Mouse (Mus musculus) lung, postnatal 0 days (tissue): ENCODE data around the gene March9. TPM values are rescaled to one million over a fixed set of nuclear protein-coding genes. Genes with fewer than 3 reads are reported as not detected.

Experiments
- ATAC-seq: fragments of 200-750 bp; cut with Nextera tagmentation; 2 replicates; pipeline ENCODE4 v1.8.0; 2017; ENCODE audit warnings: moderate library complexity
- DNase-seq: peaks from one replicate; pipeline ENCODE4 v3.0.0-alpha.2; 2016; ENCODE audit warnings: low spot score
- H3K27ac ChIP-seq: fragments of 300-500 bp; sonication (generic); 2 replicates; pipeline ENCODE4 v1.5.1; 2014; ENCODE audit warnings: antibody characterized with exemption, mild to moderate bottlenecking, low read length, mixed read lengths
- H3K27me3 ChIP-seq: fragments of 300-500 bp; sonication (generic); replicated peaks from 2 replicates; pipeline ENCODE4 v1.6.1; 2014; ENCODE audit warnings: low read length, mixed read lengths; ENCODE audit not compliant: insufficient read depth
- H3K36me3 ChIP-seq: fragments of 300-500 bp; sonication (generic); 2 replicates; pipeline ENCODE4 v1.6.1; 2014; ENCODE audit warnings: low read length, mixed read lengths; ENCODE audit not compliant: insufficient read depth
- H3K4me1 ChIP-seq: fragments of 300-500 bp; sonication (generic); 2 replicates; pipeline ENCODE4 v1.6.1; 2014; ENCODE audit warnings: antibody characterized with exemption, low read depth, low read length, mixed read lengths; ENCODE audit not compliant: insufficient read depth
- H3K4me2 ChIP-seq: fragments of 300-500 bp; sonication (generic); replicated peaks from 2 replicates; pipeline ENCODE4 v1.6.1; 2014; ENCODE audit warnings: low read depth, mild to moderate bottlenecking, low read length, moderate library complexity, mixed read lengths
- H3K4me3 ChIP-seq: fragments of 300-500 bp; sonication (generic); 2 replicates; pipeline ENCODE4 v1.5.1; 2014; ENCODE audit warnings: low read depth, low read length
- H3K9ac ChIP-seq: fragments of 300-500 bp; sonication (generic); replicated peaks from 2 replicates; pipeline ENCODE4 v1.6.1; 2014; ENCODE audit warnings: low read depth, mild to moderate bottlenecking
- H3K9me3 ChIP-seq: fragments of 300-500 bp; sonication (generic); 2 replicates; pipeline ENCODE4 v1.6.1; 2016; ENCODE audit warnings: low read length, mixed read lengths
- CTCF ChIP-seq: IDR thresholded peaks from 2 replicates; pipeline ENCODE4 v1.5.1; 2016; ENCODE audit warnings: antibody characterized with exemption, mild to moderate bottlenecking
- EP300 ChIP-seq: IDR thresholded peaks from 2 replicates; pipeline ENCODE4 v1.6.1; 2016; ENCODE audit warnings: antibody characterized with exemption, mild to moderate bottlenecking, control low read depth
- WGBS: fragments of 180-500 bp; shearing (Covaris S2); extraction: QIAGEN DNeasy Blood & Tissue Kit; methylation state at CpG from one replicate; pipeline ENCODE4 v1.1.7; 2014; 5-methylcytosine and 5-hydroxymethylcytosine counted together
- polyA plus RNA-seq: library from polyadenylated mRNA; unstranded; fragments of >200 nt; fragmentation: Nextera tagmentation; extraction: Ambion mirVana; gene quantifications from 2 replicates; pipeline ENCODE4 v1.2.1, GENCODE M21; 2015

The March9 gene
- polyA plus RNA-seq, 1 experiment from 2014 or later, result 0.86 TPM

DNA sequence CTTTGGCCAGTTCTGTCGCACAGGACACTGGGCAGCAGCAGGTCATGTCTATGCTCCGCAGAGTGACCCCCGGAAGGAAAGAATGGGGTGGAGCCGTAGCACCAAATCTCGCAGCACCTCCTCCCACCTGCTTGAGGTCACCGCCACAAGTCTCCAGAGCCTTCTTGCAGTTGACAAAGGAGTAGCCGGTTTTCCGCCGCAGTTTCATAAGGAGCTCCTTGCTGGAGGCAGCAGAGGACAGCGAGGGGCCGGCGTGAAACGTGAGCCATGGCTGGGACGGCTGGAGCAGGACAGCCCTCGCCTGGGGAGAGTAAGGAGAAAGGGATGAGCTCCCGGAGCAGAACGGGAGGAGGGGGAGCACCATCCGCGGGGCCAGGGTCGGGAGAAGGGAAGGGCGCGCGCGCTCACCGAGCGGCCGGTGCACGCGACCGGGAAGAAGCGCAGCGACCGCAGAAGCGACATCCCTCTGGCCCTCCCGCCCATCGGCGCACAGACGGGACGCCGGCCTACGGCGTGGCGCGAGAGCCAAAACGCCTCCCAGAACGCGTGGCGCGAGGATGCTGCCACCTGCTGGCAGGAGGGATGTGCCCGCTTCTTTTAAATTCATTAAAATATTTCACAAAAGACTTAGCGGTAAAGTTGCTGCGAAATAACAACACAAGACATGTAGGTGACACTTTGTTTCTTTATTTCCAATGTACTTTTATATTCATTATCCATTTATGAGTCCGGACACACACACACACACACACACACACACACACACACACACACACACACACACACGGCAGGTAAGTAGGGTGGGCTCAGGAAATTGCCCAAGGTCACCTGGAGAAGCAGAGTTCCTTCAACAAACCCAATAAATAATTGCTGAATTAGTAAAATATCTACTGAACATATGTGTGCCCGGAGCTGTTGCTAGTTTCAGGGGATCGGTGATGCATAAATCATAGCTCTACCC, 29.4 kb downstream of the March9 start, which contains the start of gene Tsfm:
Tsfm (minus strand) TSS at position 505 of the 961 bp plus-strand sequence.
- 5% methylated on average over 56 of the region's 56 CpGs for WGBS
- peak within 1 kb of the TSS; percentile 82 for H3K27ac ChIP-seq
- no peaks in the 10 kb centered on the region for H3K9me3 ChIP-seq
- TF ChIP-seq EP300, result no peak
- TF ChIP-seq CTCF, result peak; percentile 97
- ATAC-seq (peak; percentile 94), DNase-seq (peak; percentile 94)
- peak within 1 kb of the TSS; percentile 88 for H3K4me2 ChIP-seq
- no peaks in the 10 kb centered on the region for H3K27me3 ChIP-seq
- no peaks in the 10 kb centered on the region; the same call in 1 of the 2 replicates for H3K36me3 ChIP-seq
- peak within 1 kb of the TSS; percentile 74 for H3K9ac ChIP-seq
- H3K4me3 ChIP-seq, result peak within 1 kb of the TSS; percentile 84
- H3K4me1 ChIP-seq, result no peaks in the 10 kb centered on the region

DNA sequence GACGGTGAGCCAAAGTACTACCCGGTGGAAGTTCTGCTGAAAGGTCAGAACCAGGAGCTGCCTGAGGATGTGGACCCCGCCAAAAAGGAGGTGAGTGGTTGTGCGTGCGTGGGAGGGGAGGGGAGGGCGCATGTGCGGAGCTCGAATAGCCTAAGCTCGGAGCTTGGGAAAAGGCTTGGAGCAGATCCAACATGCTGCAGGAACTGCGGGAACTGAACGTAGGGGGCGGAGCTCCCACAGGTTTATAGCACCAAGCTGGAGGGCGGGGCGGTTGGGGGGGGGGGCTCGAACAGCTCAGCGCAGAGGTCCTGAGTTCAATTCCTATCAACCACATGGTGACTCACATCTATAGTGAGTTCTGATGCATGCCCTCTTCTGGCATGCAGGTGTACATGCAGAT, 41.6 kb downstream of the March9 start:
- Histone ChIP-seq H3K4me3 (no peak overlapping the region), H3K4me1 (no peaks in the 10 kb centered on the region), H3K4me2 (no peak overlapping the region), H3K9me3 (no peaks in the 10 kb centered on the region), H3K27ac (no peak overlapping the region), H3K9ac (no peak overlapping the region), H3K27me3 (no peaks in the 10 kb centered on the region), H3K36me3 (0 out of 2 replicates have a peak, but pooled peaks cover 3% of the 10 kb centered on the region)
- WGBS, result 69% methylated on average over 16 of the region's 16 CpGs
- DNase-seq (no peak), ATAC-seq (no peak)
- TF ChIP-seq EP300 (no peak), CTCF (no peak)

DNA sequence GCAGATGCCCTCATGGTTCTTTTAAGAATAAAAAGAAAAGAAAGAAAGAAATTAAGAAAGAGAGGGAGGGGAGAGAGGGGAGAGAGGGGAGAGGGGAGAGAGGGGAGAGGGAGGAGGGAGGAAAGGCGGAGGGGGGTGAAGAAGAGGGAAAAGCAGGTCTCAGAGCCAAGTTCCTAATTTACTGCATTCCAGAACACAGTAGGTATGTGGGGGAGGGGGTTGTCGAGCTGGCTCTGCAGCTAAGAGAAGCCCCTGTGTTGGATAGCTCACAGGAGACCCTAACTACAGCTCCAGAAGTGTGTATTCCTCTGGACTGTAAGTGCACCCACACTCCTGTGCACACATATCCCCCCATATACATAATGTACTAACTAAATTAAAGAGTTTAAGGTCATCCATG, 42.9 kb downstream of the March9 start:
- no peak overlapping the region for H3K27ac ChIP-seq
- no peak overlapping the region for H3K4me3 ChIP-seq
- WGBS, result 12% methylated on average over 2 of the region's 2 CpGs
- no peak overlapping the region for H3K9ac ChIP-seq
- H3K36me3 ChIP-seq, result no peaks in the 10 kb centered on the region
- H3K4me1 ChIP-seq, result no peaks in the 10 kb centered on the region
- ATAC-seq (no peak), DNase-seq (no peak)
- TF ChIP-seq CTCF, result no peak
- TF ChIP-seq EP300, result no peak
- H3K9me3 ChIP-seq, result no peaks in the 10 kb centered on the region
- H3K4me2 ChIP-seq, result no peak overlapping the region
- H3K27me3 ChIP-seq, result no peaks in the 10 kb centered on the region

DNA sequence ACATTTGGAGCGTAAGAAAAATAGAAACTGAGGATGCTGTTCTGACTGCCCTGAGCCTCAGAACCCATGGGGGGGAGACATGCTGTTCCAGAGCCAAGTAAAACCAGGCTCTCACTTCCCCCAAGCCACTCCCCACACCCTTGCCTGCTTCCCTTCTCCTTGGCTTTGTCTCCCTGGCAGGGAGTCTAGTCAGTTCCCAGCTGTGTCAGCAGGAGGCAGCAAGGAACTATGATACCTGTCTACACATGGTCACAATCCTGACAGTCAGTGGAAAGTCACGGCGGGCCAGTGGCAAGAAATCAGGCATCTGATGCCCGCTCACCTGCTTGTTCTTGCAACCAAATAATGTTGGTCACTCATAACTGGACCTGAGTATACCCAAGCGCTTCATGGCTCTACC, 43.5 kb downstream of the March9 start:
- no peak for TF ChIP-seq EP300
- peak; percentile 65 for TF ChIP-seq CTCF
- Histone ChIP-seq H3K27ac (no peak overlapping the region), H3K36me3 (no peaks in the 10 kb centered on the region), H3K4me3 (no peak overlapping the region), H3K9ac (no peak overlapping the region), H3K27me3 (no peaks in the 10 kb centered on the region), H3K9me3 (no peaks in the 10 kb centered on the region), H3K4me2 (no peak overlapping the region), H3K4me1 (no peaks in the 10 kb centered on the region)
- 54% methylated on average over 5 of the region's 5 CpGs for WGBS
- no peak; the same call in 1 of the 2 replicates for ATAC-seq
- DNase-seq, result no peak

Other genes with a start within 250 kb of the March9 start
- gene Atp23, start 158.8 kb downstream of the March9 start, polyA plus RNA-seq, result 6.7 and 7.4 TPM in 2 replicates
- 63.9 and 67.9 TPM in 2 replicates for gene Ctdsp2, start 81.5 kb downstream of the March9 start, polyA plus RNA-seq
- 0.13 and 0.15 TPM in 2 replicates for gene Avil, start 59.5 kb downstream of the March9 start, polyA plus RNA-seq
- 39.1 and 42.3 TPM in 2 replicates for gene Tsfm, start 29.3 kb downstream of the March9 start, polyA plus RNA-seq
- gene Mettl1, start 18.8 kb downstream of the March9 start, polyA plus RNA-seq, result 12.9 and 13.6 TPM in 2 replicates
- 0.27 and 0.30 TPM in 2 replicates for gene Eef1akmt3, start 18.7 kb downstream of the March9 start, polyA plus RNA-seq
- 0.13 TPM in 1 of 2 replicates, not detected in the other for gene Cyp27b1, start 11.9 kb downstream of the March9 start, polyA plus RNA-seq
- 358 and 362 TPM in 2 replicates for gene Cdk4, start 3.4 kb upstream of the March9 start, polyA plus RNA-seq
- 99.5 and 110 TPM in 2 replicates for gene Tspan31, start 10.1 kb upstream of the March9 start, polyA plus RNA-seq
- 0.04 and 0.32 TPM in 2 replicates for gene Agap2, start 15.1 kb upstream of the March9 start, polyA plus RNA-seq
- 112 and 113 TPM in 2 replicates for gene Os9, start 60.9 kb upstream of the March9 start, polyA plus RNA-seq
- gene B4galnt1, start 105.0 kb upstream of the March9 start, polyA plus RNA-seq, result 9.1 and 9.6 TPM in 2 replicates
- 1.0 and 1.1 TPM in 2 replicates for gene Slc26a10, start 120.5 kb upstream of the March9 start, polyA plus RNA-seq
- gene Arhgef25, start 129.9 kb upstream of the March9 start, polyA plus RNA-seq, result 27.9 and 37.1 TPM in 2 replicates
- gene Dtx3, start 135.5 kb upstream of the March9 start, polyA plus RNA-seq, result 47.5 and 47.8 TPM in 2 replicates
- 31.0 and 35.1 TPM in 2 replicates for gene Pip4k2c, start 151.4 kb upstream of the March9 start, polyA plus RNA-seq
- 0.12 and 0.25 TPM in 2 replicates for gene Kif5a, start 203.2 kb upstream of the March9 start, polyA plus RNA-seq
- gene Dctn2, start 206.2 kb upstream of the March9 start, polyA plus RNA-seq, result 198 and 204 TPM in 2 replicates
- 13.5 and 14.2 TPM in 2 replicates for gene Mbd6, start 228.8 kb upstream of the March9 start, polyA plus RNA-seq